Mouse (Mus musculus) heart, embryonic 15.5 days (tissue): ENCODE data around the gene Rnf39. TPM values are rescaled to one million over a fixed set of nuclear protein-coding genes. Genes with fewer than 3 reads are reported as not detected.
A peak's percentile ranks its signal among the peaks of the same experiment; 100 is the strongest.

Experiments
- ATAC-seq: fragments of 200-750 bp; cut with Nextera tagmentation; replicated peaks from 2 replicates; pipeline ENCODE4 v1.8.0; 2017; ENCODE audit warnings: low read depth, moderate TSS enrichment; ENCODE audit not compliant: insufficient number of reproducible peaks, insufficient read depth, low FRiP score
- H3K27ac ChIP-seq: fragments of 300-500 bp; sonication (generic); 2 replicates; pipeline ENCODE4 v1.5.1; 2015; ENCODE audit warnings: mild to moderate bottlenecking, inconsistent platforms
- H3K27me3 ChIP-seq: fragments of 300-500 bp; sonication (generic); 2 replicates; pipeline ENCODE4 v1.6.1; 2015; ENCODE audit warnings: inconsistent platforms
- H3K36me3 ChIP-seq: fragments of 300-500 bp; sonication (generic); 2 replicates; pipeline ENCODE4 v1.6.1; 2015; ENCODE audit warnings: mild to moderate bottlenecking, inconsistent platforms
- H3K4me1 ChIP-seq: fragments of 300-500 bp; sonication (generic); replicated peaks from 2 replicates; pipeline ENCODE4 v1.6.1; 2015; ENCODE audit warnings: inconsistent platforms
- H3K4me2 ChIP-seq: fragments of 300-500 bp; sonication (generic); 2 replicates; pipeline ENCODE4 v1.6.1; 2015; ENCODE audit warnings: inconsistent platforms, mild to moderate bottlenecking, moderate library complexity
- H3K4me3 ChIP-seq: fragments of 300-500 bp; sonication (generic); 2 replicates; pipeline ENCODE4 v1.5.1; 2015; ENCODE audit warnings: mild to moderate bottlenecking, inconsistent platforms
- H3K9ac ChIP-seq: fragments of 300-500 bp; sonication (generic); 2 replicates; pipeline ENCODE4 v1.6.1; 2015; ENCODE audit warnings: mild to moderate bottlenecking, inconsistent platforms
- H3K9me3 ChIP-seq: fragments of 300-500 bp; sonication (generic); replicated peaks from 2 replicates; pipeline ENCODE4 v1.6.1; 2016; ENCODE audit warnings: inconsistent platforms
- WGBS: fragments of 180-500 bp; shearing (Covaris S2); methylation state at CpG from one replicate; pipeline ENCODE4 v1.1.7; 2015; ENCODE audit warnings: mixed read lengths; 5-methylcytosine and 5-hydroxymethylcytosine counted together
- polyA plus RNA-seq: library from polyadenylated mRNA; unstranded; fragments of >200 nt; fragmentation: Nextera tagmentation; extraction: Ambion mirVana; gene quantifications from 2 replicates; pipeline ENCODE4 v1.2.1, GENCODE M21; 2015

Rnf39 gene
- polyA plus RNA-seq, 1 experiment from 2014 or later, result 0.33 TPM

GRCm38 (mm10) chr17:36958884-36959283 is 16.2 kb downstream of the Rnf39 start:
- peak overlapping the region; percentile 69 for H3K9ac ChIP-seq
- H3K4me3 ChIP-seq, result peak overlapping the region; percentile 76
- peak overlapping the region; percentile 87 for H3K27ac ChIP-seq
- no peak for ATAC-seq
- WGBS, result 11% methylated on average over 12 of the region's 12 CpGs
- H3K27me3 ChIP-seq, result no peaks in the 10 kb centered on the region
- H3K9me3 ChIP-seq, result no peaks in the 10 kb centered on the region
- H3K4me1 ChIP-seq, result peaks cover 14% of the 10 kb centered on the region
- H3K4me2 ChIP-seq, result peak overlapping the region; percentile 83
- H3K36me3 ChIP-seq, result peaks cover 16% of the 10 kb centered on the region

DNA sequence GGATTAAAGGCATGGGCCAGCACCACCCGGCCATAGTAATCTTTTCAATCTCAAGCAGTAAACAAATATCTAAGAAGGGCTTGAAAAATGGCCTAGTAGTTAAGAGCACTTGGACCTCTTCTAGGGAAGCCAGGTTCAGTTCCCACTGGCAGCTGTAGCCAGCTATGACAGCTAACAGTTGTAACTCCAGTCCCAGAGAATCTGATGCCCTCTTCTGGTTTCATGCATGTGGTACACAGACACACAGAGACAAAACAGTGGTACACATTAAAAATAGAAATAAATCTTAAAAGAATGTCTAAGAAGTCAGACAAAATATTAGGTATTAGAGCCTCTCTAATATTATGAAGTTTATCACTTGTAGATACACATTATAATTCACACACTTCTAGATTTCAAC is 18.4 kb downstream of the Rnf39 start:
- ATAC-seq, result no peak
- no peak overlapping the region for H3K4me2 ChIP-seq
- H3K27me3 ChIP-seq, result no peaks in the 10 kb centered on the region
- H3K4me1 ChIP-seq, result peaks cover 14% of the 10 kb centered on the region
- no peak overlapping the region for H3K4me3 ChIP-seq
- 60% methylated on average over 1 of the region's 1 CpGs for WGBS
- no peak overlapping the region for H3K27ac ChIP-seq
- no peaks in the 10 kb centered on the region for H3K9me3 ChIP-seq
- peaks cover 4% of the 10 kb centered on the region for H3K36me3 ChIP-seq
- H3K9ac ChIP-seq, result no peak overlapping the region

DNA sequence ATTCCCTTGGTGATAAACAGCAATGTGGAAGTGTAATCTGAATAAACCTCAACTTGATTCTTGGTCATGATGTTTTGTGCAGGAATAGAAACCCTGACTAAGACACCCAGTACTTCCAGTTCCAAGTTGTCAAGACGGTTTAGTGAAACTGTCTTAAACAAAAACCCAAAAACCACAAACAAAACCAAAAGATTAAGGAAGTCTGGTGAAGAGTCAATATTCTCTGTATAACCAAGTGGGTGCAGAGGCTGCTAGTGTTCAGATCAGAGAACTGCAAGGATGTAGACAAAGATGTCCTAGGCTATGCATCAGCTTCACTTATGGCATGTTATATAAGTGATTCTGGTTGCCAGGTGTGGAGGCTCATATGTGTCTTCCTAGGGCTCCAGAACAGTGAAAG is 24.2 kb downstream of the Rnf39 start:
- no peaks in the 10 kb centered on the region for H3K4me1 ChIP-seq
- no peak overlapping the region for H3K9ac ChIP-seq
- no peak overlapping the region for H3K4me3 ChIP-seq
- H3K4me2 ChIP-seq, result no peak overlapping the region
- no peaks in the 10 kb centered on the region for H3K36me3 ChIP-seq
- ATAC-seq, result no peak
- H3K9me3 ChIP-seq, result no peaks in the 10 kb centered on the region
- no peak overlapping the region for H3K27ac ChIP-seq
- 70% methylated on average over 1 of the region's 1 CpGs for WGBS
- H3K27me3 ChIP-seq, result no peaks in the 10 kb centered on the region

GRCm38 (mm10) chr17:36970316-36970890 is 27.7 kb downstream of the Rnf39 start:
- ATAC-seq, result no peak
- 74% methylated on average over 14 of the region's 14 CpGs for WGBS
- Histone ChIP-seq H3K4me1 (no peaks in the 10 kb centered on the region), H3K36me3 (no peaks in the 10 kb centered on the region), H3K27me3 (no peaks in the 10 kb centered on the region), H3K9me3 (no peaks in the 10 kb centered on the region), H3K4me2 (no peak overlapping the region), H3K9ac (no peak overlapping the region), H3K4me3 (no peak overlapping the region), H3K27ac (no peak overlapping the region)

GRCm38 (mm10) chr17:36971172-36971850 is 28.6 kb downstream of the Rnf39 start:
- H3K9me3 ChIP-seq, result no peaks in the 10 kb centered on the region
- H3K9ac ChIP-seq, result no peak overlapping the region
- H3K36me3 ChIP-seq, result no peaks in the 10 kb centered on the region
- no peaks in the 10 kb centered on the region for H3K27me3 ChIP-seq
- H3K4me3 ChIP-seq, result no peak overlapping the region
- H3K27ac ChIP-seq, result no peak overlapping the region
- H3K4me2 ChIP-seq, result no peak overlapping the region
- ATAC-seq, result peak; percentile 20; the same call in 1 of the 2 replicates
- H3K4me1 ChIP-seq, result no peaks in the 10 kb centered on the region
- 81% methylated on average over 6 of the region's 6 CpGs for WGBS

- H3K27me3 ChIP-seq, result no peaks in the 10 kb centered on the region
- H3K4me1 ChIP-seq, result no peaks in the 10 kb centered on the region
- no peak overlapping the region for H3K9ac ChIP-seq
- no peaks in the 10 kb centered on the region for H3K36me3 ChIP-seq
- H3K4me3 ChIP-seq, result no peak overlapping the region
- WGBS, result 77% methylated on average over 3 of the region's 3 CpGs
- H3K4me2 ChIP-seq, result no peak overlapping the region
- no peak overlapping the region for H3K27ac ChIP-seq
- no peak for ATAC-seq
- H3K9me3 ChIP-seq, result no peaks in the 10 kb centered on the region
Observed at GRCm38 (mm10) chr17:36972791-36973190, 30.1 kb downstream of the Rnf39 start.

- H3K4me2 ChIP-seq, result no peak overlapping the region
- H3K36me3 ChIP-seq, result no peaks in the 10 kb centered on the region
- H3K9ac ChIP-seq, result no peak overlapping the region
- no peaks in the 10 kb centered on the region for H3K27me3 ChIP-seq
- H3K4me3 ChIP-seq, result no peak overlapping the region
- no peaks in the 10 kb centered on the region for H3K4me1 ChIP-seq
- ATAC-seq, result no peak
- 74% methylated on average over 8 of the region's 8 CpGs for WGBS
- no peak overlapping the region for H3K27ac ChIP-seq
- no peaks in the 10 kb centered on the region for H3K9me3 ChIP-seq
Observed at GRCm38 (mm10) chr17:36973271-36973787, 30.6 kb downstream of the Rnf39 start.

DNA sequence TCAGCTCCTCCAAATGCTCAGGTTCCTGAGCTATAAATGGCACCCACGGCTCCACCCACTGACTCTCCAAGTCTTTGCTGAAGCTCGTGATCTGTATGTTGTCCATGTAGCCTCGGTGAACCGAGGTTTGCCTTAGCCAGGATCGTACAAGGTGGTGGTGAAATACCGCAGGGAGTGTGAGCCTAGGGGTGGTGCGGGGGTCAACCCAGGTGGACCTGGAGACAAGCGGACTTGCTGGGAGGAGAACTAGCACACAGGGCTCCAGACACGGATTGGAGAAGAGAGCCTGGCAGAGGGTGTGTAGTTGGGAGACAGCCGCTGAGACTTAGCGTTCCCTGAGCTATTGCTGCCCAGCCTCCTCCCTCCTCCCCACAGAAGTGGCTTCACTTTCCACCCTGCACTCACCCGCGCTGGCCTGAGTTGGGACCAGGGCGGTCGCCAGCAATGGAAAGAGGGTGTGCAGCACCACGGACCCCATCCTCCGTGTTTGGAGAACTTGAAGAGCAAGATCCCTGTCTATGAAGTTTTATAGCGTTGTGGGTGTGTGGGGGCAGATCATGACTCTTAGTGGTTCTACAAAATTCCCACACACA is 38.6 kb downstream of the Rnf39 start, which contains the start of gene 2410137M14Rik:
TSS of gene 2410137M14Rik (minus strand) at position 17 of the 593 bp plus-strand sequence.
- H3K27ac ChIP-seq, result no peak within 1 kb of the TSS
- no peaks in the 10 kb centered on the region; the same call in 1 of the 2 replicates for H3K27me3 ChIP-seq
- peak within 1 kb of the TSS; percentile 26; the same call in 1 of the 2 replicates for H3K9ac ChIP-seq

GRCm38 (mm10) chr17:36981845-36982244 is 39.1 kb downstream of the Rnf39 start:
- Histone ChIP-seq H3K4me1 (peaks cover 13% of the 10 kb centered on the region), H3K36me3 (no peaks in the 10 kb centered on the region), H3K27me3 (no peaks in the 10 kb centered on the region; the same call in 1 of the 2 replicates), H3K27ac (no peak overlapping the region), H3K9me3 (no peaks in the 10 kb centered on the region), H3K9ac (no peak overlapping the region), H3K4me2 (peak overlapping the region; percentile 67), H3K4me3 (peak overlapping the region; percentile 40)
- 11% methylated on average over 4 of the region's 4 CpGs for WGBS
- no peak for ATAC-seq

More for the DNA sequence above, 38.6 kb downstream of the Rnf39 start, which contains the start of gene 2410137M14Rik:
- 0 out of 2 replicates have a peak, but pooled peaks have one; percentile 39 for ATAC-seq
- H3K36me3 ChIP-seq, result no peaks in the 10 kb centered on the region
- peaks cover 13% of the 10 kb centered on the region for H3K4me1 ChIP-seq
- peak within 1 kb of the TSS; percentile 40 for H3K4me3 ChIP-seq
- H3K9me3 ChIP-seq, result no peaks in the 10 kb centered on the region
- WGBS, result 6% methylated on average over 18 of the region's 18 CpGs
- H3K4me2 ChIP-seq, result peak within 1 kb of the TSS; percentile 67

GRCm38 (mm10) chr17:36982253-36983155 is 39.8 kb downstream of the Rnf39 start:
- Histone ChIP-seq H3K36me3 (no peaks in the 10 kb centered on the region), H3K4me3 (no peak overlapping the region), H3K27me3 (peaks cover 3% of the 10 kb centered on the region), H3K27ac (no peak overlapping the region), H3K4me2 (peak overlapping the region; percentile 67; the same call in 1 of the 2 replicates), H3K4me1 (peaks cover 13% of the 10 kb centered on the region), H3K9me3 (no peaks in the 10 kb centered on the region), H3K9ac (no peak overlapping the region)
- WGBS, result 45% methylated on average over 5 of the region's 5 CpGs
- ATAC-seq, result no peak
